Mouse (Mus musculus) heart, postnatal 0 days (tissue): ENCODE results near the gene Cstl1.

Experiments
- CTCF ChIP-seq: IDR thresholded peaks from 2 replicates; pipeline ENCODE4 v1.5.1; 2016; ENCODE audit warnings: antibody characterized with exemption, control low read depth, low read depth
- EP300 ChIP-seq: IDR thresholded peaks from 2 replicates; pipeline ENCODE4 v1.6.1; 2016; ENCODE audit warnings: antibody characterized with exemption, low read depth

DNA sequence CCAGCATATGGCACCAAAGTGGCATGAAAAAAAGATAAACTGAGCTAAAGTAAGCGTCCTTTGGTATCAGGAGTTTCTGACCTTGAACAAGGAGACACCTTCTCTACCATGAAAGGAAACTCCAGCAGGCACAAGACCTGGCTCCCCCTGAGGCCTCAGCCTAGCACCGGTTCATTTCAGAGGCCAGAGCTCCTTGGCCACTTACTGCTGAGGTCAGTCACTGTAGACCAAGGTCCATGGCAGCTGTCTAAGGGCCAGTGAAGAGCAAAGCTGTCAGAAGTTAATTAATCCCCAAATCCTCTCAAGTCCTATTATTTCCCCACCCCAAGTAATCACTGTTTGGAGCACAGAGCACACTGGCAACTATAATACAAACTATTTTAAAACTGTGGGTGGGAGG, 33.1 kb upstream of the Cstl1 start:
- TF ChIP-seq CTCF: no peak
- no peak for TF ChIP-seq EP300
